Mouse (Mus musculus) forebrain, embryonic 10.5 days (tissue): ENCODE measurements around the gene Apoa4. TPM values are rescaled to one million over a fixed set of nuclear protein-coding genes. Genes with fewer than 3 reads are reported as not detected.
A peak's percentile ranks its signal among the peaks of the same experiment; 100 is the strongest.

ENCODE experiments used
- DNase-seq: peaks from one replicate; pipeline ENCODE4 v3.0.0-alpha.2; 2017; ENCODE audit warnings: low spot score; ENCODE audit errors: extremely low spot score
- H3K27ac ChIP-seq: fragments of 300-500 bp; sonication (generic); 2 replicates; pipeline ENCODE4 v1.5.1; 2016; ENCODE audit warnings: mild to moderate bottlenecking
- H3K27me3 ChIP-seq: fragments of 300-500 bp; sonication (generic); 2 replicates; pipeline ENCODE4 v1.6.1; 2016; ENCODE audit warnings: mild to moderate bottlenecking; ENCODE audit not compliant: poor library complexity, severe bottlenecking
- H3K36me3 ChIP-seq: fragments of 300-500 bp; sonication (generic); replicated peaks from 2 replicates; pipeline ENCODE4 v1.6.1; 2016; ENCODE audit warnings: mild to moderate bottlenecking, moderate library complexity
- H3K4me1 ChIP-seq: fragments of 300-500 bp; sonication (generic); 2 replicates; pipeline ENCODE4 v1.6.1; 2016
- H3K4me3 ChIP-seq: fragments of 300-500 bp; sonication (generic); 2 replicates; pipeline ENCODE4 v1.5.1; 2016; ENCODE audit warnings: mild to moderate bottlenecking, moderate library complexity
- H3K9me3 ChIP-seq: fragments of 300-500 bp; sonication (generic); 2 replicates; pipeline ENCODE4 v1.6.1; 2016; ENCODE audit warnings: mild to moderate bottlenecking, moderate library complexity
- WGBS: fragments of 180-500 bp; shearing (Covaris S2); methylation state at CpG from one replicate; pipeline ENCODE4 v1.1.7; 2016; 5-methylcytosine and 5-hydroxymethylcytosine counted together
- polyA plus RNA-seq: library from polyadenylated mRNA; unstranded; fragments of >200 nt; fragmentation: Nextera tagmentation; extraction: Ambion mirVana; gene quantifications from 2 replicates; pipeline ENCODE4 v1.2.1, GENCODE M21; 2016

Apoa4 gene
- polyA plus RNA-seq, 1 experiment from 2014 or later, result not detected

GRCm38 (mm10) chr9:46261131-46261530 lies 20.6 kb downstream of the Apoa4 start:
- Histone ChIP-seq H3K27ac (no peak overlapping the region), H3K27me3 (no peaks in the 10 kb centered on the region), H3K4me1 (0 out of 2 replicates have a peak, but pooled peaks cover 5% of the 10 kb centered on the region), H3K36me3 (no peaks in the 10 kb centered on the region), H3K9me3 (no peaks in the 10 kb centered on the region), H3K4me3 (no peak overlapping the region)
- no peak for DNase-seq
- WGBS, result 91% methylated on average over 7 of the region's 7 CpGs

- peaks cover 21% of the 10 kb centered on the region for H3K4me1 ChIP-seq
- H3K36me3 ChIP-seq, result no peaks in the 10 kb centered on the region
- H3K9me3 ChIP-seq, result no peaks in the 10 kb centered on the region
- DNase-seq, result no peak
- WGBS, result 66% methylated on average over 7 of the region's 7 CpGs
- H3K27me3 ChIP-seq, result peaks cover 39% of the 10 kb centered on the region
- H3K27ac ChIP-seq, result no peak within 1 kb of the TSS
- no peak within 1 kb of the TSS for H3K4me3 ChIP-seq
Observed at GRCm38 (mm10) chr9:46268343-46268873, 27.9 kb downstream of the Apoa4 start, which contains the start of gene Apoa5. Apoa5 (plus strand) TSS chr9:46268633.

- H3K27ac ChIP-seq, result no peak overlapping the region
- no peak for DNase-seq
- no peak overlapping the region for H3K4me3 ChIP-seq
- H3K9me3 ChIP-seq, result no peaks in the 10 kb centered on the region
- H3K4me1 ChIP-seq, result peaks cover 28% of the 10 kb centered on the region
- H3K27me3 ChIP-seq, result peaks cover 39% of the 10 kb centered on the region
- no peaks in the 10 kb centered on the region for H3K36me3 ChIP-seq
- WGBS, result 92% methylated on average over 5 of the region's 5 CpGs
Observed at GRCm38 (mm10) chr9:46269125-46269524, 28.6 kb downstream of the Apoa4 start.

GRCm38 (mm10) chr9:46270782-46271181 lies 30.3 kb downstream of the Apoa4 start:
- no peak overlapping the region for H3K27ac ChIP-seq
- no peak for DNase-seq
- peaks cover 39% of the 10 kb centered on the region for H3K27me3 ChIP-seq
- H3K4me1 ChIP-seq, result peaks cover 31% of the 10 kb centered on the region
- WGBS, result 96% methylated on average over 4 of the region's 4 CpGs
- H3K4me3 ChIP-seq, result no peak overlapping the region
- peaks cover 16% of the 10 kb centered on the region for H3K36me3 ChIP-seq
- no peaks in the 10 kb centered on the region for H3K9me3 ChIP-seq

GRCm38 (mm10) chr9:46272070-46272469 lies 31.6 kb downstream of the Apoa4 start:
- H3K9me3 ChIP-seq, result no peaks in the 10 kb centered on the region
- peaks cover 31% of the 10 kb centered on the region for H3K4me1 ChIP-seq
- H3K27me3 ChIP-seq, result peaks cover 39% of the 10 kb centered on the region
- WGBS, result 86% methylated on average over 9 of the region's 9 CpGs
- no peak for DNase-seq
- peak overlapping the region; percentile 94 for H3K4me3 ChIP-seq
- no peak overlapping the region for H3K27ac ChIP-seq
- peaks cover 29% of the 10 kb centered on the region for H3K36me3 ChIP-seq

- 7% methylated on average over 45 of the region's 45 CpGs for WGBS
Observed at GRCm38 (mm10) chr9:46272677-46273454, 32.4 kb downstream of the Apoa4 start, which contains the start of gene Zpr1. Zpr1 (plus strand) TSS chr9:46273064.

GRCm38 (mm10) chr9:46274494-46274893 lies 34.0 kb downstream of the Apoa4 start:
- Histone ChIP-seq H3K27ac (no peak overlapping the region), H3K9me3 (no peaks in the 10 kb centered on the region), H3K27me3 (peaks cover 22% of the 10 kb centered on the region), H3K4me1 (peaks cover 31% of the 10 kb centered on the region), H3K4me3 (peak overlapping the region; percentile 94), H3K36me3 (peaks cover 51% of the 10 kb centered on the region)
- no peak for DNase-seq
- 91% methylated on average over 9 of the region's 9 CpGs for WGBS

More at GRCm38 (mm10) chr9:46272677-46273454, 32.4 kb downstream of the Apoa4 start, which contains the start of gene Zpr1:
- H3K36me3 ChIP-seq, result peaks cover 37% of the 10 kb centered on the region
- peak within 1 kb of the TSS; percentile 94 for H3K4me3 ChIP-seq
- peak within 1 kb of the TSS; percentile 87 for H3K27ac ChIP-seq
- DNase-seq, result peak; percentile 90
- H3K9me3 ChIP-seq, result no peaks in the 10 kb centered on the region
- peaks cover 31% of the 10 kb centered on the region for H3K4me1 ChIP-seq
- H3K27me3 ChIP-seq, result peaks cover 38% of the 10 kb centered on the region

GRCm38 (mm10) chr9:46282631-46283436 lies 42.3 kb downstream of the Apoa4 start, which contains the start of gene Bud13:
Bud13 (plus strand) TSS chr9:46283008.
- Histone ChIP-seq H3K36me3 (peaks cover 62% of the 10 kb centered on the region), H3K4me1 (peaks cover 24% of the 10 kb centered on the region), H3K4me3 (peak within 1 kb of the TSS; percentile 86), H3K27me3 (no peaks in the 10 kb centered on the region), H3K27ac (peak within 1 kb of the TSS; percentile 93), H3K9me3 (no peaks in the 10 kb centered on the region)
- WGBS, result under 1% methylated on average over 55 of the region's 55 CpGs
- peak; percentile 89 for DNase-seq

Other genes starting within 250 kb of the Apoa4 start
- 279 and 288 TPM in 2 replicates for gene Pafah1b2, start 228.0 kb upstream of the Apoa4 start, polyA plus RNA-seq
- 4.4 and 5.6 TPM in 2 replicates for gene Sik3, start 227.9 kb upstream of the Apoa4 start, polyA plus RNA-seq
- gene Apoa1, start 12.1 kb upstream of the Apoa4 start, polyA plus RNA-seq, result 0.95 and 1.1 TPM in 2 replicates
- gene Apoc3, start 5.1 kb upstream of the Apoa4 start, polyA plus RNA-seq, result not detected in 2 replicates
- gene Apoa5, start 27.9 kb downstream of the Apoa4 start, polyA plus RNA-seq, result not detected in 2 replicates
- gene Zpr1, start 32.4 kb downstream of the Apoa4 start, polyA plus RNA-seq, result 70.9 and 76.7 TPM in 2 replicates
- gene Bud13, start 42.3 kb downstream of the Apoa4 start, polyA plus RNA-seq, result 32.3 and 33.0 TPM in 2 replicates
- gene 4931429L15Rik, start 79.3 kb downstream of the Apoa4 start, polyA plus RNA-seq, result 0.22 TPM in 1 of 2 replicates, not detected in the other